In genomic region chr1:93235576-93236544, GRCm38 (mm10) we compare ENCODE assay signal across 8 mouse cellular contexts. TPM values are rescaled to one million over a fixed set of nuclear protein-coding genes. Genes with fewer than 3 reads are reported as not detected.
DNase-seq lines count a peak whose midpoint lies in the region; ATAC-seq lines count a peak whose summit lies in the region.

TSS of gene Sned1 (plus strand) at chr1:93235841.

- H3K9ac ChIP-seq in forebrain, embryonic 13.5 days: peak within 1 kb of the TSS; percentile 66
- peak within 1 kb of the TSS; percentile 70 for H3K9ac ChIP-seq in heart, embryonic 16.5 days (ENCODE audit: low read length)
- H3K9ac ChIP-seq in liver, embryonic 12.5 days: no peak within 1 kb of the TSS

- ATAC-seq in forebrain, embryonic 13.5 days: peak; percentile 85
- ATAC-seq in heart, embryonic 16.5 days (replicated peaks; ENCODE audit: extremely low read depth, insufficient read depth, low FRiP score): peak; percentile 90
- ATAC-seq in liver, embryonic 12.5 days: peak; percentile 80

- DNase-seq in CD4-positive helper T cell, adult 2 months (ENCODE audit: low read depth, low spot score): peak; percentile 15
- peak; percentile 6 for DNase-seq in c-Kit-positive CD71-positive TER-119-negative erythroid progenitor cells, embryonic 14.5 days (ENCODE audit: low read depth)
- peak; percentile 96 to 97 for DNase-seq in kidney, postnatal 25 days
- DNase-seq in natural killer cell, adult 2 months (ENCODE audit: low spot score in 2 of 2): peak; percentile 29 to 38
- DNase-seq in splenic B cell, adult 2 months (ENCODE audit: low read depth, low spot score): peak; percentile 45

- peak within 1 kb of the TSS; percentile 55 for H3K4me3 ChIP-seq in forebrain, embryonic 13.5 days
- H3K4me3 ChIP-seq in heart, embryonic 16.5 days (ENCODE audit: low read length): peak within 1 kb of the TSS; percentile 67
- peak within 1 kb of the TSS; percentile 54 for H3K4me3 ChIP-seq in liver, embryonic 12.5 days

- no peak within 1 kb of the TSS for H3K27ac ChIP-seq in forebrain, embryonic 13.5 days
- no peak within 1 kb of the TSS for H3K27ac ChIP-seq in heart, embryonic 16.5 days (ENCODE audit: low read length)
- no peak within 1 kb of the TSS for H3K27ac ChIP-seq in liver, embryonic 12.5 days

- H3K4me2 ChIP-seq in forebrain, embryonic 13.5 days: peak within 1 kb of the TSS; percentile 99
- peak within 1 kb of the TSS; percentile 100 for H3K4me2 ChIP-seq in heart, embryonic 16.5 days (ENCODE audit: low read depth, low read length)
- peak within 1 kb of the TSS; percentile 82 for H3K4me2 ChIP-seq in liver, embryonic 12.5 days

- under 1% methylated on average over 81 of the region's 100 CpGs for WGBS in forebrain, embryonic 13.5 days
- WGBS in heart, embryonic 16.5 days: under 1% methylated on average over 97 of the region's 100 CpGs
- WGBS in liver, embryonic 12.5 days (ENCODE audit: insufficient replicate concordance): under 1% methylated on average over 98 of the region's 100 CpGs

- H3K27me3 ChIP-seq in forebrain, embryonic 13.5 days: peaks cover 50% of the 10 kb centered on the region
- H3K27me3 ChIP-seq in heart, embryonic 16.5 days (ENCODE audit: control insufficient read depth, insufficient read depth, low read length): peaks cover 24% of the 10 kb centered on the region
- peaks cover 54% of the 10 kb centered on the region for H3K27me3 ChIP-seq in liver, embryonic 12.5 days (replicated peaks)
- H3K27me3 ChIP-seq in splenic B cell, adult 2 months (ENCODE audit: control insufficient read depth, insufficient read depth, low read length, poor library complexity, severe bottlenecking): no peaks in the 10 kb centered on the region; the same call in 1 of the 2 replicates

- H3K9me3 ChIP-seq in forebrain, embryonic 13.5 days (replicated peaks): no peaks in the 10 kb centered on the region
- no peaks in the 10 kb centered on the region for H3K9me3 ChIP-seq in heart, embryonic 16.5 days (replicated peaks; ENCODE audit: control insufficient read depth, low read length)
- H3K9me3 ChIP-seq in liver, embryonic 12.5 days (replicated peaks): no peaks in the 10 kb centered on the region

- H3K36me3 ChIP-seq in forebrain, embryonic 13.5 days (ENCODE audit: poor library complexity, severe bottlenecking): no peaks in the 10 kb centered on the region
- H3K36me3 ChIP-seq in heart, embryonic 16.5 days (ENCODE audit: control insufficient read depth, insufficient read depth): no peaks in the 10 kb centered on the region
- no peaks in the 10 kb centered on the region for H3K36me3 ChIP-seq in liver, embryonic 12.5 days
- no peaks in the 10 kb centered on the region for H3K36me3 ChIP-seq in splenic B cell, adult 2 months (ENCODE audit: control insufficient read depth, insufficient read depth, low read length, poor library complexity, severe bottlenecking)

- peaks cover 15% of the 10 kb centered on the region for H3K4me1 ChIP-seq in forebrain, embryonic 13.5 days
- H3K4me1 ChIP-seq in heart, embryonic 16.5 days (ENCODE audit: control insufficient read depth, insufficient read depth, low read length): peaks cover 9% of the 10 kb centered on the region
- peaks cover 9% of the 10 kb centered on the region for H3K4me1 ChIP-seq in liver, embryonic 12.5 days

RNA-seq across cellular contexts. Expression of gene Sned1, which starts in this region (rescaled TPM):
- 2.1 and 2.2 TPM in 2 replicates for polyA plus RNA-seq in forebrain, embryonic 13.5 days (2015; fragmentation: Nextera tagmentation; extraction: Ambion mirVana)
- polyA plus RNA-seq in heart, embryonic 16.5 days (2015; fragmentation: Nextera tagmentation; extraction: Ambion mirVana): 3.6 and 4.5 TPM in 2 replicates
- polyA plus RNA-seq in liver, embryonic 12.5 days (2016; fragmentation: Nextera tagmentation; extraction: Ambion mirVana): 0.52 and 1.4 TPM in 2 replicates

Comparison
In these comparisons a context has a peak if more than half of its experiments do, and no peak if none do; other contexts are left out.
1. DNase-seq: peak in every context shown above with its lines; median percentile 96 in kidney, postnatal 25 days; 45 in splenic B cell, adult 2 months; 34 in natural killer cell, adult 2 months; 15 in CD4-positive helper T cell, adult 2 months; 6 in c-Kit-positive CD71-positive TER-119-negative erythroid progenitor cells, embryonic 14.5 days.